Mouse (Mus musculus) urinary bladder, adult 18-20 months (tissue): ENCODE measurements at regions not wholly inside any gene's neighbourhood (a gene's known extent, or its start where the extent isn't known, plus 50 kb on each side); places are given as distances from the start of the nearest gene placed in this dataset.

Source experiments
- DNase-seq, 2 experiments: peaks; one replicate each; pipeline ENCODE4 v3.0.0; 2022; ENCODE audit warnings: low spot score in 2 of 2, mixed read lengths in 2 of 2

GRCm38 (mm10) chr8:87202639-87203160 lies 269.7 kb downstream of the Cbln1 start:
- DNase-seq = no peak

GRCm38 (mm10) chr8:87199461-87200131 lies 272.8 kb downstream of the Cbln1 start:
- no peak for DNase-seq

- no peak for DNase-seq
These were observed 274.4 kb downstream of the Cbln1 start for GRCm38 (mm10) chr8:87197867-87198536.

DNA sequence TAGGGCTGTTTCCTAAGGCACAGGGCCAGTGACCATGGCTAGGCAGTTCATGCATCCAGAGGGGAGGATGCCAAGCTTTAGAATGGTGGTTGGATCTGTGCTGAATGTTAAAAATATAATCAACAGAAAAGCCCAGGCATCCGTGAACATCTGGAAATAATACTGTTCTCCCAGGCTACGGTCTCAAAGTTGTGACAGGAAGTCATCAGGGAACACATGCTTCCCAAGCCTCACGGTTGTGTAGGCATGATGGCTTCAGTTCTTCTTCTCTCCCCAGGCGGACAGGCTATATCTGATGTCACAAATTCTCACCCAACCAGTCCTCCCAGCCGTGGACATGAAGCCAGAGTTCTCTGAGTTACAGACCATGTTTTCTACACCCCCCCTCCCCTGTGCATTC lies 275.4 kb downstream of the Cbln1 start:
- no peak for DNase-seq

- DNase-seq = no peak
These were observed 276.4 kb downstream of the Cbln1 start for GRCm38 (mm10) chr8:87196050-87196449.

- no peak for DNase-seq
These were observed 282.5 kb downstream of the Cbln1 start for GRCm38 (mm10) chr8:87189791-87190385.

- no peak for DNase-seq
These were observed 289.5 kb downstream of the Cbln1 start for GRCm38 (mm10) chr8:87182888-87183287.

- no peak for DNase-seq
These were observed 293.5 kb upstream of the N4bp1 start for GRCm38 (mm10) chr8:87178561-87178960.

DNA sequence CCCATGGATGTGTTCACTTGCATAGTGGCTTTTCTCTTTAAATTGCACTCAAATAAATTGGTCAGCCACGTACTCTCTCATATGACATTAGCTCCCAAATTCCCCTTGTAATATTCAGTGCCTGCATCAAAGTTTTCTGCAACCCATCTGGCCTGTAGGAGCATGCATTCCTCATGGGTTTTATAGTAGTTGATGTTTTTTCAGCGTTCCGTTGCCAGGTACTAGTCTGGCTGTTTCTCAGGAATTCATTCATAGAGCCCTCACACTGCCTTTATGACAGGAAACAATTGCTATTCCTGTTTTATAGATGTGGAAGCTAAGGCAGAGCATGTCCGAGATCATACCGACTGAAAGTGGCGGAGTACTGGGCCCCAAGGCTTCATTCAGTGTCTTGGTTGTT lies 292.6 kb upstream of the N4bp1 start:
- DNase-seq = no peak

DNA sequence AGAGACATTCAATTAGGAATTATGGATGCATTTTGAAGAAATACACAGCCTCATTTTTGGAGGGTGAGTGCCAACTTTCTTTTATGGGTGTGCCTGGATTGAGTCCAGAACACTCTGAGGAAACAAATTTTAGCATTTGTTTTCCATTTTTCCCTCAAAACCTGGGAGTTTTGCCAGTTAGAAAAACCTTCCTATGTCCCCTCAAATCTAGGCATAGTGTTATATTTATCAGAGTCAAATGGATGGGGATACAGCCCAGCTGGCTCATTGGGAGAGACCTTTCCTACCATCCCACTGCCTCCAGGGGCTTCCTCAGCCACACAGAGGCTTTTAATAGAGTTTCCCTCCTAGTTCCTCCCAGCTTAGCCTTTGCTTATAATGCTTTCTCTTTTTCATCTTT lies 290.0 kb upstream of the N4bp1 start:
- DNase-seq = no peak

DNA sequence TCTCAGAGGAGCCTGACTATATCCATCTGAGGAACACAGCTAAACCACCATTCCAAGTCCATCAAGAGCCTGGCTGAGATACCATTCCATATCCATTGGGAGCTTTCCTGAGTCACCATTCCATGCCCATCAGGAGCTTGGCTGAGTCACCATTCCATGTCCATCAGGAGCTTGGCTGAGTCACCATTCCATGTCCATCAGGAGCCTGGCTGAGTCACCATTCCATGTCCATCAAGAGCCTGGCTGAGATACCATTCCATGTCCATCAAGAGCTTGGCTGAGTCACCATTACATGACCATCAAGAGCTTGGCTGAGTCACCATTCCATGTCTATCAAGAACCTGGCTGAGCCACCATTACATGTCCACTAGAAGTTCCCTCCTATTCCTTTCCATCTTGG lies 288.7 kb upstream of the N4bp1 start:
- no peak for DNase-seq

- no peak for DNase-seq
These were observed 281.7 kb upstream of the N4bp1 start for GRCm38 (mm10) chr8:87166771-87167170.

DNA sequence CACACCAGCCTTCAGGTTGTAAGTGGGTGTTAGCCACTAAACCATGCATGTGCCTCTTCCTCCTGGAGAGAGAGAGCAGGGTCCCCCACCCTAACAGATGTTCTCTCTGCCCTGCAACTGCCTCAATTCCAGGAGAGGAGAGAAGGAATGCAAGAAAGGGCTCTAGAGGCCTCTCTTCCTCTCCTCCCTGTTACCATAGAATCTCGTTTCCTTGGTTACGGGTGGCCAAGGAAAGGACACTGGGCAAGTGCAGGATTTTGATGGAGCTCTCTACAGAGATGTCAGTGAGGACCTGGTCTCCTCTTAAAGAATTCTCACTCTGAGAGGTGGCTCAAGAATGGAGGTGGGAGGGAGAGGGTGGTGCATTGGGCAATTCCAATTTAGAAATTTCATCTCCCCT lies 275.4 kb upstream of the N4bp1 start:
- no peak for DNase-seq

GRCm38 (mm10) chr8:87158322-87158721 lies 273.3 kb upstream of the N4bp1 start:
- no peak for DNase-seq

- no peak for DNase-seq
These were observed 270.9 kb upstream of the N4bp1 start for GRCm38 (mm10) chr8:87155819-87156425.

DNA sequence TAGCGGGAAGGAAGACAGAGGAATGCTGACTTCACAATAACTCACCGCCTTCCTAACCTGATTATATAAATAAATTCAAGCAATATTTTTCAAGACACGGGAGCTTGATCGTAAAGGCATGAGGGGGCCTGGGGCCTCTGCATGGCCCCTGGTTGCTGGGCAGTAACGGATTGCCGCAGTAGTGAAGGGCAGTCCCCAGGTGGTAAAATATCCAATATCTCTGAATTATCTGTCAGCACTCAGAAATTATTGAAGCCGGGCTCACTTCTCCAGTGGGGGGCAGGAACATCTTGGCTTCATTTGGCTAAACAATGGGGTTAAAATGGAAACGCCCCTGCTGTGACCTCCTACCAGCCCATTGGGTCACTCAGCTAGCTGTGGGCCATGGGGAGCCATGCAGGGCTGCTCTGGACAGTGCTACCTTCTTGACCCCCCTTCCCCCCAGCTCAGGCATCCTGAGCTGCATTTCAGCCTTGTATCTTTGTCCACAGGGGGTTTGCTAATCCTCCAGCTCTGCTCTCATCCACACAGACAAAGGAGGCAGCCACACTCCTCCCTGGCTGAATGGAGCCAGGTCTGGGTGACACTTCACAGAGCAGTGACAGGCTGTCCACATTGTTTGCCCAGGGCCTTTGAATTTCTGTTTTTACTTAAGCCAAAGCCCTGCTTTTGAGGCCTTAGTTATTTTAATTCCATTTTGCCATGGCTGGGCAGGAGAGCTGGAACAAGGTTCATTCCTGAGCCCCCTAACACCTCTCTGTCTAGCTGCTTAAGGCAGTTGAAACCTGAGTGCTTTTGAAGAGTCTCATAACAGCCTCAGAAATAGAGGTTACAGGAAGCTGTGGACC lies 267.2 kb upstream of the N4bp1 start:
- no peak for DNase-seq

DNA sequence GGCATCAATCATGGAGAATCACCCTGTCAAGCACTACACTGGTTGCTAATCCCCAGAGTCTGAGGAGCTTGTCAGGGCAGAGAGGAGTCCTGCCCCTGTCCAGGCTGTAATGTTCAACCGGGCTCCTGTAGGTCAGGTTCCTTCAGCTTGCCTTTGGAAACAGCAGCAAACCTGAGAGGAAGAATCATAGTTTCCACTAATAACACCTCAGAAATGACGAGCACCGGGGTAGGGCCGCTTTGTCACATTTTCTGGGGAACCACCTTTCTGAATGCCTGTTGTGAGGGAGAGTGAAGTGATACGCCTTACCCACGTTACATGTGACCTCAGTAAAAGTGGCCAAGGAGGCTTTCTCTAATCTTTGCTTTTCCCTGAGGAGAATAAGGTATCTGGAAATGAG lies 263.8 kb upstream of the N4bp1 start:
- no peak for DNase-seq

GRCm38 (mm10) chr8:87147704-87148103 lies 262.6 kb upstream of the N4bp1 start:
- DNase-seq = no peak

GRCm38 (mm10) chr8:87137412-87137811 lies 252.4 kb upstream of the N4bp1 start:
- no peak for DNase-seq

- DNase-seq = no peak
These were observed 246.7 kb upstream of the N4bp1 start for GRCm38 (mm10) chr8:87131716-87132115.

DNA sequence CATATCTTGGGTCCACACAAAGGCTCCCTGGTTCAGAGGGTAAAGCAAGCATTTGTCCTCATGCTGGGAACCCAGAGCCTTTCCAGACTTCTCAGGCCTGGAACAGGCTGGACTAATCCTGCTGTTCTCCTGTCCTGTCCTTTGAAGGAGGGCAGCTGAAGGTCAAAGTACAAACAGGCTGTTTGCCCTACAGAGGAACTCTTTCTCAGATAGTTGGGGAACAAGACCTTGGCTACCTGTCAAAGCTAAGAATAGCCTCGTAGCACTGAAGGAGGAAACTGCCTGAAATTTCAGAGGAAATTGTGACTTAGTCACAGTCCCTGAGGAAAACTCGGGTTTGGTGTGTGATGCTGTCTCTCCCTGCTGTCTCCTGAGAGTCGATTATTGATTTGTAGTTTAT lies 245.6 kb upstream of the N4bp1 start:
- no peak for DNase-seq

DNA sequence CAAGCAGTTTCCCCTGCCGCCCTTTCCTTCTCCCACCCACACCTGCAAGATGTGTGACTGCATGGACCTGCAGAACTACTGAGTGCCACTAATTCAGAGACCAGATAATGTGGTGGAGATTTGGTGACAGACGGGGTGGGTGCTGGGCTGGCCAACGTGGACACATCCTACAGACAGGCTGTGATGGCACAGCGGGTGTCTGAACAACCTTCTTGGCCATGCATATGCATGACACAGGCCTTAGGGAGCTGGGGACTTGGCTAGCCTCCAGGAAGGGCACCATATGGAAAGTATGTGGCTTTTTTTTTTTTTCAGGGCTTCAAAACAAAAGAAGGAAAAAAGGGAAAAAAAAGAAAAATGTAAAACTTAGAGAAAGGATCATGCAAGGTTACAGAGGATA lies 243.5 kb upstream of the N4bp1 start:
- DNase-seq = no peak
